Mouse (Mus musculus) stomach, postnatal 0 days (tissue): ENCODE results near the gene Sema5a. TPM values are rescaled to one million over a fixed set of nuclear protein-coding genes. Genes with fewer than 3 reads are reported as not detected.

ENCODE experiments used
- ATAC-seq: fragments of 200-750 bp; cut with Nextera tagmentation; 2 replicates; pipeline ENCODE4 v1.8.0; 2017; ENCODE audit not compliant: low FRiP score, low TSS enrichment
- DNase-seq: peaks from one replicate; pipeline ENCODE4 v3.0.0-alpha.2; 2016; ENCODE audit warnings: low spot score
- H3K27ac ChIP-seq: fragments of 300-500 bp; sonication (generic); replicated peaks from 2 replicates; pipeline ENCODE4 v1.5.1; 2014; ENCODE audit warnings: mild to moderate bottlenecking, control low read depth
- H3K27me3 ChIP-seq: fragments of 300-500 bp; sonication (generic); 2 replicates; pipeline ENCODE4 v1.6.1; 2014; ENCODE audit warnings: low read length; ENCODE audit not compliant: control insufficient read depth, insufficient read depth
- H3K36me3 ChIP-seq: fragments of 300-500 bp; sonication (generic); 2 replicates; pipeline ENCODE4 v1.6.1; 2014; ENCODE audit warnings: low read length, mixed read lengths; ENCODE audit not compliant: control insufficient read depth, insufficient read depth
- H3K4me1 ChIP-seq: fragments of 300-500 bp; sonication (generic); replicated peaks from 2 replicates; pipeline ENCODE4 v1.6.1; 2014; ENCODE audit warnings: antibody characterized with exemption; ENCODE audit not compliant: control insufficient read depth, insufficient read depth
- H3K4me2 ChIP-seq: fragments of 300-500 bp; sonication (generic); replicated peaks from 2 replicates; pipeline ENCODE4 v1.6.1; 2014; ENCODE audit warnings: low read depth, mild to moderate bottlenecking, control low read depth, moderate library complexity
- H3K4me3 ChIP-seq: fragments of 300-500 bp; sonication (generic); 2 replicates; pipeline ENCODE4 v1.5.1; 2014; ENCODE audit warnings: low read depth, low read length, control low read depth
- H3K9ac ChIP-seq: fragments of 300-500 bp; sonication (generic); 2 replicates; pipeline ENCODE4 v1.6.1; 2014; ENCODE audit warnings: mild to moderate bottlenecking, low read length, control low read depth, mixed read lengths
- H3K9me3 ChIP-seq: fragments of 300-500 bp; sonication (generic); 2 replicates; pipeline ENCODE4 v1.6.1; 2016; ENCODE audit warnings: low read length; ENCODE audit not compliant: control insufficient read depth
- CTCF ChIP-seq: IDR thresholded peaks from 2 replicates; pipeline ENCODE4 v1.5.1; 2016; ENCODE audit warnings: antibody characterized with exemption, low read depth, mild to moderate bottlenecking, moderate library complexity
- EP300 ChIP-seq: optimal IDR thresholded peaks from 2 replicates; pipeline ENCODE3; 2016; ENCODE audit warnings: antibody characterized with exemption
- WGBS: fragments of 180-500 bp; shearing (Covaris S2); extraction: QIAGEN DNeasy Blood & Tissue Kit; methylation state at CpG from one replicate; pipeline ENCODE4 v1.1.7; 2014; 5-methylcytosine and 5-hydroxymethylcytosine counted together
- polyA plus RNA-seq: library from polyadenylated mRNA; unstranded; fragments of >200 nt; fragmentation: Nextera tagmentation; extraction: Ambion mirVana; gene quantifications from 2 replicates; pipeline ENCODE4 v1.2.1, GENCODE M21; 2015

Sema5a gene
- polyA plus RNA-seq, 1 experiment from 2014 or later, result 5.5 TPM

DNA sequence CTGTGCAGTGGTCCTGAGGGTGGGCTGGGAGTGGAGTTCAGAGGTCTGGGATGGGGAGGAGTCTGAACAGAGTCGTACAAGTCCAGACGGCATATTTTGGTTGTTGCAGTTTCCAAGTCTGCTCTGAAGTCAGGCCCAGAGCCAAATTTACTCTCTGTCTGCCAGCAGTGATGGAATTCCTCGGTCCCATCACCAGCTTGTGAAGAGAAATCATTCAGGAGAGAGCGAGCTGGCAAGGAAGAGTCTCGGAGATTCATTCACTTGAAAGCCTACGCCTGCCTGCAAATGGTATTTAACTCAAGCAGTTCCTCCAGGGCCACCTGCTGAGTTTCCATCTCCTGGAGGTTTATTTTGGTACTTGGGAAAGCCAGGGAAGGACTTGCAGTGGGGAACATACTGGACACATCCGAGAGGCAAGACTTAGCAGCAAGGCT, 13.3 kb downstream of the Sema5a start:
- ATAC-seq (0 out of 2 replicates have a peak, but pooled peaks have one; percentile 40), DNase-seq (no peak)
- Histone ChIP-seq H3K9ac (no peak overlapping the region), H3K4me1 (no peaks in the 10 kb centered on the region; the same call in 1 of the 2 replicates), H3K36me3 (no peaks in the 10 kb centered on the region), H3K4me3 (no peak overlapping the region), H3K27ac (no peak overlapping the region), H3K4me2 (0 out of 2 replicates have a peak overlapping the region, but pooled peaks have one; percentile 29), H3K27me3 (no peaks in the 10 kb centered on the region), H3K9me3 (no peaks in the 10 kb centered on the region)
- WGBS, result 36% methylated on average over 7 of the region's 7 CpGs
- no peak for TF ChIP-seq EP300
- TF ChIP-seq CTCF, result no peak

DNA sequence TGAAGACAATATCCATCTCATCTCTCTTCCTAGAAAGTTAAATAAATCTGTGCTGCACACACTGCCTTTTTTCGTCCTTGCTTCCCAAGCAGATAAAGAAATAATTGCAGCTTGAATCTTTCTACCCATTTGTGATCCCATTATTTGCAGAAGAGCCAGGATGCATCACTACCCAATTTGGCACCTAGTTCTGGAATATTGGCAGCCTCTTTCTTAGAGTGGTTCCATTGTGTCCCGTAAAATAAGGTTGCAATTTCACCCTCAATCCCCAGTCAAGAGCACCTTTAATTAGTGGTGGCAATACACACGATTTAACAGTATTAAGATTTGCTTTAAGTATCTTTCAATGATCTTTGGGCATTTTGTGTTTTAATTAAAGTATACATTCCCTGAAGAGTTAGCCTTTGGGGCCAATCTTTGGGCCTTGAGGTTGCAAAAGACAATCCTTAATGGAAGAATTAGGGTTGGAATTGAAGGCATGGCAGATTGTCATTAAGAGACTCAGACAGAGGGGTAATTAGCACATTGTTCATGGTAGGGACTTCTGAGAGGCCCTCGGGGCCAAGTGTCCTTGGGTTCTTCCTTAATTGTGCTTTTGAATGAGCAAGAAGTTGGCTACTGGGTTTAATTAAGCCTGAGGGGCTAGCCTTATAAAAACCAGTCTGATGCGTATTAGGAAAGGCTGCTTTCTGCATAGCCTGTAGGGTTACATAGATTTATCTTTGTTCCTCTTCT, 14.9 kb downstream of the Sema5a start:
- H3K9ac ChIP-seq, result no peak overlapping the region
- TF ChIP-seq EP300 (no peak), CTCF (no peak)
- H3K9me3 ChIP-seq, result no peaks in the 10 kb centered on the region
- no peak for DNase-seq
- H3K27ac ChIP-seq, result no peak overlapping the region
- no peaks in the 10 kb centered on the region; the same call in 1 of the 2 replicates for H3K4me1 ChIP-seq
- ATAC-seq, result no peak
- H3K36me3 ChIP-seq, result no peaks in the 10 kb centered on the region
- H3K4me2 ChIP-seq, result no peak overlapping the region
- no peaks in the 10 kb centered on the region for H3K27me3 ChIP-seq
- H3K4me3 ChIP-seq, result no peak overlapping the region
- WGBS, result 83% methylated on average over 5 of the region's 5 CpGs

DNA sequence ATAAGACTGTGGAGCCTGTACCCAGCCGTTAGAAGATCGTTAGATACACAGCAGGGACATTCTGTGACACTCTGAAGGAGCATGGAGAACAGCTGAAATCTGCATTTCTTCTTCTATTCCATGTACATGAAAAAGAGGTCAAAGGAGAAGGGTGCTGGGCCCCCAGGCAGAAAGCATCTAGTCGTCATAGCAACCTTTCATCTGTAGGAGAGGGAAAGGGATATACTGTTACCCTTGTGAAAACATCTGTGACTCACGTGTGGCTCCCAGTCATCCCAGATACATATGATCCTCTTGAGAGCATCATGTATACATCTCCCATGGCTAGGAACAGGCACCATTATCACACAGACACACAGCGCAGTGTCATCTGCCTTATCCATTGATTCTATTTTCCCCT, 16.3 kb downstream of the Sema5a start:
- Histone ChIP-seq H3K9me3 (no peaks in the 10 kb centered on the region), H3K4me2 (no peak overlapping the region), H3K4me3 (no peak overlapping the region), H3K27ac (no peak overlapping the region), H3K36me3 (no peaks in the 10 kb centered on the region), H3K9ac (no peak overlapping the region), H3K4me1 (no peaks in the 10 kb centered on the region; the same call in 1 of the 2 replicates), H3K27me3 (no peaks in the 10 kb centered on the region)
- DNase-seq, result no peak
- TF ChIP-seq CTCF (no peak), EP300 (no peak)
- 66% methylated on average over 5 of the region's 5 CpGs for WGBS
- ATAC-seq, result no peak

DNA sequence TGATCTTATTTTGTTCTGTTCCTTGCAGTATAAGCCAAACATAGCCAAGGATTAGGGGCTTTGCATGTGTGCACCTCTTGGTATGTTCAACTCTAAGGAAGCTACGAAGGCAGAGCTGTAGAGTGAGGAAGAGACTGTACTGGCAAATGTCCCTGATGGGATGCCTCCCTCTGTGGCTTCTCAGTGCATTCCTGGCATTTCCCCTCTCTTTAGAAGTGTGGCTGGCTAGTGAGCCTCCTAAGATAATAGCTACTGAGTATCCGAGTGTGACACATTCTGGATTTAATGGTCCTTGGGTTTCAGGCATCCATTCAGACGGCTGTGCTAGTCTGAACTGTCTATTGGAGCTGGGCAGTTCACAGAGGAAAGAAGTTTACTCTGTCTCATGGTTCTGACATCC, 19.0 kb downstream of the Sema5a start:
- no peaks in the 10 kb centered on the region for H3K27me3 ChIP-seq
- WGBS, result 71% methylated on average over 3 of the region's 3 CpGs
- H3K36me3 ChIP-seq, result no peaks in the 10 kb centered on the region
- ATAC-seq, result no peak
- no peaks in the 10 kb centered on the region for H3K9me3 ChIP-seq
- no peak overlapping the region for H3K27ac ChIP-seq
- no peak overlapping the region for H3K4me3 ChIP-seq
- H3K9ac ChIP-seq, result no peak overlapping the region
- no peak overlapping the region for H3K4me2 ChIP-seq
- H3K4me1 ChIP-seq, result no peaks in the 10 kb centered on the region; the same call in 1 of the 2 replicates
- TF ChIP-seq CTCF, result no peak
- TF ChIP-seq EP300, result no peak
- DNase-seq, result no peak

DNA sequence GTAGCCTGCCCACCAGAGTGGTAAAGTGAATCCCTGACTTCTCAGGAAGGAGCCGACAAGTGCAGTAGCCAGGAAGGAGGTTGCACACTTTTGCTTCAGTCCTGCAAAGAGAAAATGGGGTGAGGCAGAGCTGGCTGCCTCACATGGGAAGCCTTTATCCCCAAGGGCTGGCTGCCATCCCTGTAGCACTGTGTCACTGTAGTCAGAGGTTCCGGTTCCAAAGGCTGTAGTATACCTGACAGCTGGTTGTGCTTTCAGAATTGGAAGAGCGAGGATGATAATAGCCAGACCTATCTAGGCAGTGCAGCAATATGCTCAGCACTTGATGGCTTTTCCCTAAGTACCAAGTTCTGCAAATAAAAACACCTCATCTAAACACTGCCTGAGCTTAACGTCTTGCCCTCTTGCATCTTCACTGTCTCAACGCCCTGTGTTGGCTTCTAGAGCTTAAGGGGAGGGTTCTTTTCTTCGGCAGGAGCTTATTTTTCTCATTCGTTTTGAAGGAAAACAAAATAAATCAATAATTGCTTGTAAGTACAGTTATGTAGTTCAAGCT, 20.3 kb downstream of the Sema5a start:
- TF ChIP-seq CTCF, result no peak
- no peak for TF ChIP-seq EP300
- no peaks in the 10 kb centered on the region for H3K36me3 ChIP-seq
- DNase-seq (no peak), ATAC-seq (peak; percentile 65)
- H3K27me3 ChIP-seq, result no peaks in the 10 kb centered on the region
- no peaks in the 10 kb centered on the region; the same call in 1 of the 2 replicates for H3K4me1 ChIP-seq
- peak overlapping the region; percentile 49; the same call in 1 of the 2 replicates for H3K27ac ChIP-seq
- no peak overlapping the region for H3K9ac ChIP-seq
- H3K4me3 ChIP-seq, result no peak overlapping the region
- 46% methylated on average over 7 of the region's 7 CpGs for WGBS
- H3K4me2 ChIP-seq, result no peak overlapping the region
- H3K9me3 ChIP-seq, result no peaks in the 10 kb centered on the region

DNA sequence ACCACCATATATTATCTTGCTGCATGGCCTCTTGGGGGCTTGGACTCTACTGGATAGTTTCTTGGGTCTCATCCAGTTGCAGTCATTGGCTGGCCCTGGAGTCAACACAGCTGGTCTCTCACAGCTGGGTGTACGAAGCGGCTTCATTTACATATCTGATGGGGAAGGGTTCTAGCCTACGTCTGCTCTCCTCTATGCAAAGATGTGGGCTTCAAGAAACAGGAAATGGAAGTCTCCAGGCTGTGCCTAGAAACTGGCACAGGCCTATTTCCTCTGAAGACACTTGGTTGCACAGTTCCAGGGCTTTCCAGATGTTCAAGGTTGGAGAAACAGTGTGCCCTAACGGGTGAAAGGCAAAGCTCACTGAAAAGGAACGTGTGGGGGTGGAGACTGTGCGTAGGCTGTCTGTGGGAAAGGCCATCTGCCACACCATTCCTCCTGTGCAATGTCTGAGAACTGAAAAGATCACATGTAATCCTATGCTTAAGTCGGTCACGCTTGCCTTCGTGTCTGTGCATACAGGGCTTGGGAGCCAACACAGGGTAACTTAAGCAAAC, 20.8 kb downstream of the Sema5a start:
- DNase-seq, result no peak
- H3K4me2 ChIP-seq, result no peak overlapping the region
- no peaks in the 10 kb centered on the region for H3K36me3 ChIP-seq
- H3K9me3 ChIP-seq, result no peaks in the 10 kb centered on the region
- WGBS, result 40% methylated on average over 9 of the region's 9 CpGs
- ATAC-seq, result peak; percentile 77; the same call in 1 of the 2 replicates
- no peaks in the 10 kb centered on the region; the same call in 1 of the 2 replicates for H3K4me1 ChIP-seq
- H3K4me3 ChIP-seq, result no peak overlapping the region
- H3K27ac ChIP-seq, result peak overlapping the region; percentile 30
- no peak overlapping the region for H3K9ac ChIP-seq
- TF ChIP-seq CTCF (no peak), EP300 (no peak)
- no peaks in the 10 kb centered on the region for H3K27me3 ChIP-seq
